Mouse (Mus musculus) CH12.LX (cell line): ENCODE measurements around the gene Uba3. TPM values are rescaled to one million over a fixed set of nuclear protein-coding genes. Genes with fewer than 3 reads are reported as not detected.
A peak's percentile ranks its signal among the peaks of the same experiment; 100 is the strongest.

ENCODE experiments used
- DNase-seq: peaks from one replicate; pipeline ENCODE4 v3.0.0-alpha.2; 2013; ENCODE audit errors: extremely low read depth
- H3K27ac ChIP-seq: 2 replicates; pipeline ENCODE4 v1.5.1; 2012; ENCODE audit warnings: low read depth, mild to moderate bottlenecking, control low read depth, moderate library complexity; ENCODE audit not compliant: insufficient read depth
- H3K27me3 ChIP-seq: replicated peaks from 2 replicates; pipeline ENCODE3; 2012; ENCODE audit warnings: inconsistent platforms
- H3K36me3 ChIP-seq, 2 experiments: replicated peaks in 1 of 2; 2 replicates each; pipeline versions ENCODE3 to v1.6.1; 2012; ENCODE audit warnings: inconsistent platforms in 1 of 2, low read length in 1 of 2, mild to moderate bottlenecking in 1 of 2, mixed read lengths in 1 of 2, moderate library complexity in 1 of 2; ENCODE audit not compliant: control insufficient read depth in 1 of 2, insufficient read depth in 1 of 2
- H3K4me1 ChIP-seq, 2 experiments: 2 replicates each; pipeline ENCODE4 v1.6.1; 2012; ENCODE audit warnings: inconsistent platforms in 1 of 2, moderate library complexity in 1 of 2; ENCODE audit not compliant: insufficient read depth in 2 of 2, control insufficient read depth in 1 of 2
- H3K4me2 ChIP-seq: 2 replicates; pipeline ENCODE4 v1.6.1; 2012; ENCODE audit warnings: low read depth, mild to moderate bottlenecking, control low read depth; ENCODE audit not compliant: poor library complexity, insufficient read depth, severe bottlenecking
- H3K4me3 ChIP-seq, 3 experiments: fragments of 150-350 bp in 1 of 3; sonication (generic) in 1 of 3; replicated peaks in 1 of 3; 2 replicates each; pipeline versions ENCODE3 to v1.5.1; 2011 to 2012; ENCODE audit warnings: low read depth in 2 of 3, low read length in 2 of 3, mild to moderate bottlenecking in 2 of 3, moderate library complexity in 2 of 3, control low read depth in 1 of 3, improper control_type of control experiment in 1 of 3, inconsistent platforms in 1 of 3, mixed read lengths in 1 of 3; ENCODE audit not compliant: poor library complexity in 1 of 3
- H3K79me2 ChIP-seq: replicated peaks from 2 replicates; pipeline ENCODE4 v1.6.1; 2012; ENCODE audit warnings: mild to moderate bottlenecking, moderate library complexity; ENCODE audit not compliant: control insufficient read depth, poor library complexity, insufficient read depth, severe bottlenecking; ENCODE audit errors: extremely low read depth
- H3K9ac ChIP-seq: 2 replicates; pipeline ENCODE4 v1.6.1; 2012; ENCODE audit warnings: low read depth, mild to moderate bottlenecking, control low read depth, moderate library complexity; ENCODE audit not compliant: insufficient read depth
- H3K9me3 ChIP-seq: replicated peaks from 2 replicates; pipeline ENCODE3; 2012; ENCODE audit warnings: low read length, inconsistent platforms, mixed read lengths
- BHLHE40 ChIP-seq: IDR thresholded peaks from 2 replicates; pipeline ENCODE4 v1.6.1; 2011; ENCODE audit warnings: mild to moderate bottlenecking, low read depth, low read length, improper control_type of control experiment
- CHD1 ChIP-seq: IDR thresholded peaks from 2 replicates; pipeline ENCODE4 v1.6.1; 2012; ENCODE audit warnings: low read depth, low read length, improper control_type of control experiment, inconsistent platforms
- CHD2 ChIP-seq: IDR thresholded peaks from 2 replicates; pipeline ENCODE4 v1.6.1; 2011; ENCODE audit warnings: low read length, improper control_type of control experiment
- CTCF ChIP-seq, 2 experiments: IDR thresholded peaks in 1 of 2; conservative IDR thresholded peaks in 1 of 2; 2 replicates each; pipeline ENCODE4 v1.5.1; 2011 to 2012; ENCODE audit warnings: low read depth in 2 of 2, low read length in 2 of 2, improper control_type of control experiment in 1 of 2, inconsistent platforms in 1 of 2, mild to moderate bottlenecking in 1 of 2, moderate library complexity in 1 of 2
- E2F4 ChIP-seq: IDR thresholded peaks from 2 replicates; pipeline ENCODE4 v1.6.1; 2011; ENCODE audit warnings: low read depth, low read length, improper control_type of control experiment; ENCODE audit not compliant: insufficient replicate concordance
- ELF1 ChIP-seq: IDR thresholded peaks from 2 replicates; pipeline ENCODE4 v1.6.1; 2014; ENCODE audit warnings: low read depth, mild to moderate bottlenecking, inconsistent platforms, low read length, improper control_type of control experiment
- EP300 ChIP-seq: IDR thresholded peaks from 2 replicates; pipeline ENCODE4 v1.6.1; 2011; ENCODE audit warnings: low read length, improper control_type of control experiment
- ETS1 ChIP-seq: conservative IDR thresholded peaks from 2 replicates; pipeline ENCODE4 v1.6.1; 2012; ENCODE audit warnings: low read depth, mild to moderate bottlenecking, inconsistent platforms, low read length, improper control_type of control experiment, moderate library complexity
- GABPA ChIP-seq: IDR thresholded peaks from 2 replicates; pipeline ENCODE4 v1.6.1; 2012; ENCODE audit warnings: low read depth, low read length, improper control_type of control experiment, inconsistent platforms; ENCODE audit not compliant: insufficient replicate concordance
- IRF4 ChIP-seq: IDR thresholded peaks from 2 replicates; pipeline ENCODE4 v1.6.1; 2014; ENCODE audit warnings: low read depth, mild to moderate bottlenecking, inconsistent platforms, low read length, improper control_type of control experiment
- JUN ChIP-seq: IDR thresholded peaks from 2 replicates; pipeline ENCODE4 v1.6.1; 2011; ENCODE audit warnings: low read depth, mild to moderate bottlenecking, low read length, improper control_type of control experiment, moderate library complexity; ENCODE audit not compliant: insufficient read depth
- JUND ChIP-seq: conservative IDR thresholded peaks from 2 replicates; pipeline ENCODE4 v1.6.1; 2011; ENCODE audit warnings: low read depth, low read length, improper control_type of control experiment
- KAT2A ChIP-seq: IDR thresholded peaks from 2 replicates; pipeline ENCODE4 v1.6.1; 2012; ENCODE audit warnings: low read length, improper control_type of control experiment, inconsistent platforms; ENCODE audit not compliant: insufficient replicate concordance
- MAX ChIP-seq: IDR thresholded peaks from 2 replicates; pipeline ENCODE4 v1.6.1; 2011; ENCODE audit warnings: low read length, improper control_type of control experiment
- MAZ ChIP-seq: IDR thresholded peaks from 2 replicates; pipeline ENCODE4 v1.6.1; 2012; ENCODE audit warnings: low read depth, mild to moderate bottlenecking, inconsistent platforms, low read length, improper control_type of control experiment, moderate library complexity
- MEF2A ChIP-seq: IDR thresholded peaks from 2 replicates; pipeline ENCODE4 v1.6.1; 2014; ENCODE audit warnings: low read depth, mild to moderate bottlenecking, inconsistent platforms, low read length, improper control_type of control experiment, borderline replicate concordance
- MXI1 ChIP-seq: IDR thresholded peaks from 2 replicates; pipeline ENCODE4 v1.6.1; 2011; ENCODE audit warnings: mild to moderate bottlenecking, low read depth, low read length, improper control_type of control experiment
- MYC ChIP-seq: IDR thresholded peaks from 2 replicates; pipeline ENCODE4 v1.6.1; 2011; ENCODE audit warnings: low read depth, mild to moderate bottlenecking, improper control_type of control experiment, low read length
- NELFE ChIP-seq: IDR thresholded peaks from 2 replicates; pipeline ENCODE4 v1.6.1; 2011; ENCODE audit warnings: low read depth, low read length, improper control_type of control experiment
- NRF1 ChIP-seq: IDR thresholded peaks from 2 replicates; pipeline ENCODE4 v1.6.1; 2014; ENCODE audit warnings: low read depth, mild to moderate bottlenecking, inconsistent platforms, low read length, improper control_type of control experiment, moderate library complexity
- PAX5 ChIP-seq: IDR thresholded peaks from 2 replicates; pipeline ENCODE4 v1.6.1; 2012; ENCODE audit warnings: low read length, inconsistent platforms, mixed read lengths
- POLR2A ChIP-seq: IDR thresholded peaks from 2 replicates; pipeline ENCODE4 v1.6.1; 2011; ENCODE audit warnings: low read depth, mild to moderate bottlenecking, improper control_type of control experiment, low read length
- RAD21 ChIP-seq: IDR thresholded peaks from 2 replicates; pipeline ENCODE4 v1.6.1; 2011; ENCODE audit warnings: low read depth, mild to moderate bottlenecking, low read length, improper control_type of control experiment, moderate library complexity
- RCOR1 ChIP-seq: conservative IDR thresholded peaks from 2 replicates; pipeline ENCODE4 v1.6.1; 2012; ENCODE audit warnings: low read depth, mild to moderate bottlenecking, inconsistent platforms, low read length, improper control_type of control experiment
- SIN3A ChIP-seq: IDR thresholded peaks from 2 replicates; pipeline ENCODE4 v1.6.1; 2012; ENCODE audit warnings: low read length, improper control_type of control experiment, inconsistent platforms
- SMC3 ChIP-seq: IDR thresholded peaks from 2 replicates; pipeline ENCODE4 v1.6.1; 2011; ENCODE audit warnings: low read depth, low read length, improper control_type of control experiment
- TBP ChIP-seq: conservative IDR thresholded peaks from 2 replicates; pipeline ENCODE4 v1.6.1; 2011; ENCODE audit warnings: low read depth, low read length, improper control_type of control experiment
- TCF12 ChIP-seq: IDR thresholded peaks from 2 replicates; pipeline ENCODE4 v1.6.1; 2014; ENCODE audit warnings: low read depth, mild to moderate bottlenecking, inconsistent platforms, low read length, improper control_type of control experiment
- UBTF ChIP-seq: IDR thresholded peaks from 2 replicates; pipeline ENCODE4 v1.6.1; 2012; ENCODE audit warnings: low read depth, mild to moderate bottlenecking, inconsistent platforms, low read length, improper control_type of control experiment, moderate library complexity
- USF1 ChIP-seq: IDR thresholded peaks from 2 replicates; pipeline ENCODE4 v1.6.1; 2014; ENCODE audit warnings: low read depth, mild to moderate bottlenecking, inconsistent platforms, low read length, improper control_type of control experiment
- USF2 ChIP-seq: conservative IDR thresholded peaks from 2 replicates; pipeline ENCODE4 v1.6.1; 2011; ENCODE audit warnings: low read depth, low read length, improper control_type of control experiment
- ZC3H11A ChIP-seq: IDR thresholded peaks from 2 replicates; pipeline ENCODE4 v1.6.1; 2012; ENCODE audit warnings: low read depth, mild to moderate bottlenecking, inconsistent platforms, low read length, improper control_type of control experiment
- ZKSCAN1 ChIP-seq: IDR thresholded peaks from 2 replicates; pipeline ENCODE4 v1.6.1; 2012; ENCODE audit warnings: low read depth, inconsistent platforms, low read length, improper control_type of control experiment, borderline replicate concordance
- ZMIZ1 ChIP-seq: IDR thresholded peaks from 2 replicates; pipeline ENCODE4 v1.6.1; 2012; ENCODE audit warnings: low read depth, mild to moderate bottlenecking, inconsistent platforms, low read length, improper control_type of control experiment
- ZNF384 ChIP-seq: IDR thresholded peaks from 2 replicates; pipeline ENCODE4 v1.6.1; 2012; ENCODE audit warnings: low read depth, low read length, improper control_type of control experiment, inconsistent platforms
- dilution Hi-C: fragments of 300-500 bp; cut with MboI; formaldehyde crosslinking; loops from 2 replicates; pipeline ENCODE4 v1.14.3; 2020; ENCODE audit warnings: low sequenced_read_pairs; ENCODE audit not compliant: extremely low pct_unique_long_range_greater_than_20kb, extremely low pct_ligation_motif_present
- in situ Hi-C: fragments of 300-500 bp; cut with MboI; formaldehyde crosslinking; loops from 3 replicates; pipeline ENCODE4 v1.14.3; 2019; ENCODE audit warnings: low sequenced_read_pairs, low pct_ligation_motif_present, low pct_unique_long_range_greater_than_20kb, mixed read lengths
- polyA plus RNA-seq: library from polyadenylated mRNA; unstranded; fragments of >175 nt; gene quantifications from 2 replicates; pipeline ENCODE4 v1.2.1, GENCODE M21; 2012; ENCODE audit warnings: low read depth; ENCODE audit not compliant: insufficient read length
- total RNA-seq, 2 experiments: library from RNA; depleted of rRNA; stranded (reverse); fragments of 300-350 nt in 1 of 2; fragments of >200 nt in 1 of 2; gene quantifications; 2 replicates each; pipeline ENCODE4 v1.2.3; 2012 to 2014

The Uba3 gene
- total and polyA plus RNA-seq, 3 experiments = 52.7 to 106 (median 55.6) TPM

DNA sequence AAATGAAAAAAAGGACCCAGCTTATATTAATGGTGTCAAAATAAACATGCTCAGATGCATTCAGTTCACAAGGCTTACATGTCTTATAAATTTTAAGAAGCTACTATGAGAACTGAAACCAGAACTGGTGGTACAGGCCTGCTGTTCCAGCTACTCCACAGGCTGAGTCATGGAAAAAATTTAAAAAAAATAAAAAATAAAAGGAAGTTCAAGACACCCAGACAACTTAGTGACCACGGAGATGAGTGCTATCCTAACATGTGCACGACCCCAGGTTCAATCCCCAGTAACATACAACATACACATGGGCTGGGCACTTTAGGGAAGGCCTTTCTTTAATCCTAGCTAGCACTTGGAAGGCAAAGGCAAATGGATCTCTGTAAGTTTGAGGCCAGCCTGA is 55.7 kb downstream of the Uba3 start (continued):
- TF ChIP-seq MEF2A (no peak), ZKSCAN1 (no peak), ZMIZ1 (no peak), SMC3 (no peak), EP300 (peak; percentile 59; the same call in 1 of the 2 replicates)

GRCm38 (mm10) chr6:97148383-97149251 is 56.8 kb downstream of the Uba3 start, which contains the start of gene Eogt:
Eogt (minus strand) TSS chr6:97149182.
- in situ Hi-C loops = no loop called here
- H3K27ac ChIP-seq = peak within 1 kb of the TSS; percentile 15
- H3K4me1 ChIP-seq = peaks cover 3 to 34% of the 10 kb centered on the region in 2 experiments; a peak in 3 of 4 replicates
- peaks cover 11 to 40% of the 10 kb centered on the region in 2 experiments for H3K36me3 ChIP-seq
- H3K4me3 ChIP-seq = peak within 1 kb of the TSS; percentile 66 to 73 (median 71)
- no peaks in the 10 kb centered on the region for H3K9me3 ChIP-seq
- H3K4me2 ChIP-seq = peak within 1 kb of the TSS; percentile 76
- H3K79me2 ChIP-seq = no peaks in the 10 kb centered on the region
- dilution Hi-C loops = no loop called here
- no peaks in the 10 kb centered on the region for H3K27me3 ChIP-seq
- peak; percentile 41 for DNase-seq
- peak within 1 kb of the TSS; percentile 66 for H3K9ac ChIP-seq
- TF ChIP-seq ETS1 (no peak), MYC (no peak), PAX5 (no peak), ELF1 (peak; percentile 72), E2F4 (no peak), MEF2A (no peak; the same call in 1 of the 2 replicates), BHLHE40 (no peak), UBTF (peak; percentile 90; the same call in 1 of the 2 replicates), TBP (no peak), USF2 (no peak), NELFE (peak; percentile 57), ZC3H11A (no peak), RCOR1 (no peak), CHD2 (no peak), ZMIZ1 (no peak; the same call in none of the 2 replicates), EP300 (no peak), USF1 (no peak), SIN3A (no peak; the same call in 1 of the 2 replicates), GABPA (no peak), RAD21 (peak; percentile 22), JUND (no peak), CTCF (conservative IDR thresholded peaks at IDR 0.05 in 1 of 2, IDR thresholded peaks at IDR 0.05 in 1 of 2; ENCODE audit: low read depth in 2 of 2, low read length in 2 of 2) (peak in 1 of 2 experiments; percentile 68; a peak in 2 of 4 replicates), IRF4 (0 out of 2 replicates have a peak, but pooled peaks have one; percentile 25), JUN (no peak), SMC3 (peak; percentile 23), KAT2A (0 out of 2 replicates have a peak, but pooled peaks have one; percentile 18), TCF12 (peak; percentile 50; the same call in 1 of the 2 replicates), MXI1 (no peak), ZNF384 (no peak), NRF1 (no peak), MAZ (no peak), POLR2A (peak; percentile 56), MAX (no peak), ZKSCAN1 (no peak), CHD1 (no peak)
